Mouse (Mus musculus): Measurements from ENCODE around the gene Wipi1.

DNA sequence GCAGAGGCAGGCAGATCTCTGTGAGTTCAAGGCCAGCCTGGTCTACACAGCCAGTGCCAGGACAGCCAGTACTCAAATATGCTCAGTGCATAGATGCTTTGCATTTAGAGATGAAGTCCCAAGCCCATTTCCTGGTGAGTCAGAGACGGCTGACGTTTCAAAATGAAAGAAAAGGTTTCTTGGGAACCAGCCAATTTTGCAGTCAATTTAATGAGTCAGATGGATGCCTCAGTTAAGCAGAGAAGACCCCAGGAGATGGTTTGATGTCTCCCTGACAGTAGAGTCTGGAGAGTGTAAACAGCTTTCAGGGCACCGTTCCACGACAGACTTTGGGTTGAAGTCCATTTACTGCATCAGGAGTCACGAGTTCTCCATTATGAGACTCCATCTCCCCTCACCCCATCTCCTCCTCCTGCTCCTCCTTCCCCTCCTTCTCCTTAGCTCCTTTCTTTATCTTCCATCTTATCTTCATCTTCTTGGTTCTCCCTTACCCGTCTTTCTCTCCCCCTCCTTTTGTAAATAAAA, 24.2 kb upstream of the Wipi1 start:
- no peak for TF ChIP-seq CTCF (IDR thresholded peaks at IDR 0.05; ENCODE audit: borderline replicate concordance, insufficient read depth, low read length)
- no peak for TF ChIP-seq POLR2A (IDR thresholded peaks at IDR 0.05; ENCODE audit: low read depth, low read length)
